8 mouse cellular contexts compared by ENCODE assay signal in genomic region chr9:59680534-59680875, GRCm38 (mm10). TPM values are rescaled to one million over a fixed set of nuclear protein-coding genes. Genes with fewer than 3 reads are reported as not detected.
A peak's percentile ranks its signal among the peaks of the same experiment; 100 is the strongest.
DNase-seq lines count a peak whose midpoint lies in the region; ATAC-seq lines count a peak whose summit lies in the region.

No protein-coding gene starts in this region.

- H3K27me3 ChIP-seq in erythroblast, embryonic 14.5 days (ENCODE audit: control insufficient read depth): peaks cover 45% of the 10 kb centered on the region
- H3K27me3 ChIP-seq in limb, embryonic 12.5 days: peaks cover 21% of the 10 kb centered on the region
- 0 out of 2 replicates have a peak, but pooled peaks cover 4% of the 10 kb centered on the region for H3K27me3 ChIP-seq in stomach, embryonic 14.5 days (ENCODE audit: control insufficient read depth, insufficient read depth, low read length)

- no peak for ATAC-seq in erythroblast, adult 5-6 weeks (replicated peaks; ENCODE audit: low FRiP score, poor library complexity, severe bottlenecking)
- 0 out of 2 replicates have a peak, but pooled peaks have one; percentile 27 for ATAC-seq in limb, embryonic 12.5 days (ENCODE audit: insufficient number of reproducible peaks, insufficient read depth, low FRiP score, low TSS enrichment, low read depth)
- peak; percentile 38; the same call in 1 of the 2 replicates for ATAC-seq in stomach, embryonic 14.5 days (ENCODE audit: insufficient number of reproducible peaks, insufficient read depth, low FRiP score, low read depth)

- H3K4me2 ChIP-seq in limb, embryonic 12.5 days: peak overlapping the region; percentile 94
- H3K4me2 ChIP-seq in stomach, embryonic 14.5 days (replicated peaks; ENCODE audit: low read depth, low read length): peak overlapping the region; percentile 58

- 9% methylated on average over 16 of the region's 16 CpGs for WGBS in limb, embryonic 12.5 days
- 14% methylated on average over 16 of the region's 16 CpGs for WGBS in stomach, embryonic 14.5 days

- peak overlapping the region; percentile 44 for H3K4me3 ChIP-seq in erythroblast, embryonic 14.5 days (replicated peaks)
- peak overlapping the region; percentile 50 for H3K4me3 ChIP-seq in limb, embryonic 12.5 days (replicated peaks)
- peak overlapping the region; percentile 30 for H3K4me3 ChIP-seq in stomach, embryonic 14.5 days (ENCODE audit: low read depth, low read length)

- 0 out of 2 replicates have a peak overlapping the region, but pooled peaks have one; percentile 17 for H3K27ac ChIP-seq in limb, embryonic 12.5 days
- no peak overlapping the region for H3K27ac ChIP-seq in stomach, embryonic 14.5 days (ENCODE audit: low read length)

- no peaks in the 10 kb centered on the region for H3K9me3 ChIP-seq in erythroblast, embryonic 14.5 days (ENCODE audit: control insufficient read depth, low read length)
- no peaks in the 10 kb centered on the region for H3K9me3 ChIP-seq in limb, embryonic 12.5 days
- H3K9me3 ChIP-seq in stomach, embryonic 14.5 days (ENCODE audit: control insufficient read depth, low read depth, low read length): no peaks in the 10 kb centered on the region

- H3K9ac ChIP-seq in limb, embryonic 12.5 days (replicated peaks): peak overlapping the region; percentile 63; the same call in 1 of the 2 replicates
- H3K9ac ChIP-seq in stomach, embryonic 14.5 days (replicated peaks; ENCODE audit: low read depth, low read length): peak overlapping the region; percentile 4; the same call in 1 of the 2 replicates

- peak; percentile 20 for DNase-seq in right cerebral cortex, postnatal 4 days
- no peak for DNase-seq in right cerebral cortex, adult 18-20 months
- no peak for DNase-seq in embryo, embryonic 11 days
- no peak for DNase-seq in spleen, adult 18-20 months

- 0 out of 2 replicates have a peak, but pooled peaks cover 2% of the 10 kb centered on the region for H3K36me3 ChIP-seq in erythroblast, embryonic 14.5 days (ENCODE audit: control insufficient read depth)
- H3K36me3 ChIP-seq in limb, embryonic 12.5 days: peaks cover 41% of the 10 kb centered on the region
- peaks cover 29% of the 10 kb centered on the region for H3K36me3 ChIP-seq in stomach, embryonic 14.5 days (ENCODE audit: control insufficient read depth, insufficient read depth, low read length)

- peaks cover 11% of the 10 kb centered on the region for H3K4me1 ChIP-seq in erythroblast, embryonic 14.5 days (ENCODE audit: control insufficient read depth)
- H3K4me1 ChIP-seq in limb, embryonic 12.5 days (replicated peaks): peaks cover 4% of the 10 kb centered on the region
- peaks cover 8% of the 10 kb centered on the region; the same call in 1 of the 2 replicates for H3K4me1 ChIP-seq in stomach, embryonic 14.5 days (ENCODE audit: control insufficient read depth, insufficient read depth, low read length)

RNA-seq across cellular contexts. Expression of gene Gramd2, which starts 0.6 kb away (rescaled TPM):
- not detected in 2 replicates for polyA plus RNA-seq in erythroblast, embryonic 14.5 days (2012)
- total RNA-seq in erythroblast, adult 5-6 weeks (2015; ENCODE audit: low replicate concordance): 1.3 TPM in 1 of 2 replicates, not detected in the other
- not detected in 2 replicates for total RNA-seq in erythroblast, adult 5-6 weeks (2017; ENCODE audit: low replicate concordance)
- 0.24 and 0.88 TPM in 2 replicates for polyA plus RNA-seq in limb, embryonic 12.5 days (2016; fragmentation: Nextera tagmentation; extraction: Ambion mirVana)
- polyA plus RNA-seq in stomach, embryonic 14.5 days (2014; fragmentation: Nextera tagmentation; extraction: Ambion mirVana): 1.1 and 1.5 TPM in 2 replicates

RNA-seq across cellular contexts. Expression of gene Pkm, which starts 24.3 kb away (rescaled TPM):
- polyA plus RNA-seq in erythroblast, embryonic 14.5 days (2012): 4.3 and 4.7 TPM in 2 replicates
- total RNA-seq in erythroblast, adult 5-6 weeks (2015; ENCODE audit: low replicate concordance): 36.3 and 60.8 TPM in 2 replicates
- total RNA-seq in erythroblast, adult 5-6 weeks (2017; ENCODE audit: low replicate concordance): 150 and 158 TPM in 2 replicates
- 1,583 and 1,668 TPM in 2 replicates for polyA plus RNA-seq in limb, embryonic 12.5 days (2016; fragmentation: Nextera tagmentation; extraction: Ambion mirVana)
- 1,134 and 1,145 TPM in 2 replicates for polyA plus RNA-seq in stomach, embryonic 14.5 days (2014; fragmentation: Nextera tagmentation; extraction: Ambion mirVana)

Comparison
In these comparisons a context has a peak if more than half of its experiments do, and no peak if none do; other contexts are left out.
1. RNA of gene Pkm, which starts 24.3 kb away (polyA plus RNA-seq): 1,583 to 1,668 TPM in limb, embryonic 12.5 days and 1,134 to 1,145 TPM in stomach, embryonic 14.5 days; 4.3 to 4.7 TPM in erythroblast, embryonic 14.5 days; every median in the first group is over 100 times any median in the second.
2. Peak in every context shown above with its lines, with median percentiles within 50 percentile points of each other: H3K4me3 ChIP-seq.